Mouse (Mus musculus) retina, embryonic 14.5 days (tissue): ENCODE measurements around the gene Cbfa2t3.

ENCODE experiments used
- DNase-seq: peaks from one replicate; pipeline ENCODE4 v3.0.0-alpha.2; 2015; ENCODE audit warnings: low spot score

The Cbfa2t3 gene

GRCm38 (mm10) chr8:122699005-122699492 is at the start of gene Cbfa2t3:
Gene Cbfa2t3, minus strand, starts transcription at chr8:122699109.
- DNase-seq = no peak

GRCm38 (mm10) chr8:122747825-122748224 is 48.9 kb upstream of the Cbfa2t3 start:
- DNase-seq = no peak

GRCm38 (mm10) chr8:122746439-122746838 is 47.5 kb upstream of the Cbfa2t3 start:
- DNase-seq = no peak

GRCm38 (mm10) chr8:122745750-122746275 is 46.9 kb upstream of the Cbfa2t3 start:
- peak; percentile 29 for DNase-seq

- DNase-seq = peak; percentile 27
Measured at GRCm38 (mm10) chr8:122745022-122745749, 46.3 kb upstream of the Cbfa2t3 start.

- no peak for DNase-seq
Measured at GRCm38 (mm10) chr8:122742471-122742870, 43.6 kb upstream of the Cbfa2t3 start.

GRCm38 (mm10) chr8:122739102-122739725 is 40.3 kb upstream of the Cbfa2t3 start:
- DNase-seq = peak; percentile 68

GRCm38 (mm10) chr8:122737886-122738285 is 39.0 kb upstream of the Cbfa2t3 start:
- DNase-seq = no peak

- DNase-seq = no peak
Measured at GRCm38 (mm10) chr8:122737071-122737470, 38.2 kb upstream of the Cbfa2t3 start.

GRCm38 (mm10) chr8:122736623-122737022 is 37.7 kb upstream of the Cbfa2t3 start:
- DNase-seq = no peak

GRCm38 (mm10) chr8:122735542-122736473 is 36.9 kb upstream of the Cbfa2t3 start:
- DNase-seq = no peak

- DNase-seq = no peak
Measured at GRCm38 (mm10) chr8:122735110-122735509, 36.2 kb upstream of the Cbfa2t3 start.

- DNase-seq = no peak
Measured at GRCm38 (mm10) chr8:122728630-122729029, 29.7 kb upstream of the Cbfa2t3 start.

GRCm38 (mm10) chr8:122727412-122727811 is 28.5 kb upstream of the Cbfa2t3 start:
- DNase-seq = no peak

GRCm38 (mm10) chr8:122726789-122727188 is 27.9 kb upstream of the Cbfa2t3 start:
- DNase-seq = no peak

GRCm38 (mm10) chr8:122725187-122725586 is 26.3 kb upstream of the Cbfa2t3 start:
- no peak for DNase-seq

GRCm38 (mm10) chr8:122720811-122721640 is 22.1 kb upstream of the Cbfa2t3 start:
- DNase-seq = no peak

- DNase-seq = no peak
Measured at GRCm38 (mm10) chr8:122720070-122720729, 21.3 kb upstream of the Cbfa2t3 start.

- no peak for DNase-seq
Measured at GRCm38 (mm10) chr8:122719500-122720065, 20.7 kb upstream of the Cbfa2t3 start.
